Mouse (Mus musculus): ENCODE results near the gene Snapc5.

DNA sequence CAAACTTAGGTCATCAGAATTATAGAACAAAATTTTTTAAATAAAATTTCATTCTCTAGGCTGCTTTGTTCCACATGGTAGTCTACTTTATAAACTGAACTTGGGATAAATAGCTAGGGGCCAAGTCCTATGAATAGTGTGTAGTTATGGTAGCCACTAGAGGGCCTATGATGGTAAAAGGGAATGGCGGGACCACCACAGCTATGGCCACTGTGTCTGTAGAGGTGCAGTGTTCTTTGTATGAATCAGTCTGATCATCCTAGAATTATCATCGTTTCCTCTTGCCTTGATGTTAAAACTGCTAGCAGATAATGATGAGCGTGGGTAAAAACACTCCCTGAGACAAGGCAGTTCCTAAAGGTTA lies 482 bp upstream of the Snapc5 start:
- peak; percentile 40 for TF ChIP-seq CTCF (IDR thresholded peaks at IDR 0.05; ENCODE audit: low read depth)
- no peak for TF ChIP-seq EP300 (IDR thresholded peaks at IDR 0.05; ENCODE audit: low read depth)

All from liver, postnatal 0 days (tissue).